Mouse (Mus musculus) cerebellum, adult 2 months (tissue): Measurements from ENCODE around the gene Foxp1. TPM values are rescaled to one million over a fixed set of nuclear protein-coding genes. Genes with fewer than 3 reads are reported as not detected.
A peak's percentile ranks its signal among the peaks of the same experiment; 100 is the strongest.

Experiments
- DNase-seq, 2 experiments: peaks; one replicate each; pipeline ENCODE4 v3.0.0; 2021
- H3K27ac ChIP-seq: fragments of 200-500 bp; 2 replicates; pipeline ENCODE4 v1.5.1; 2012; ENCODE audit warnings: low read length, control low read depth, inconsistent platforms; ENCODE audit not compliant: insufficient read depth
- H3K27me3 ChIP-seq: fragments of 200-500 bp; 2 replicates; pipeline ENCODE4 v1.6.1; 2012; ENCODE audit warnings: inconsistent platforms, mild to moderate bottlenecking, low read length, moderate library complexity; ENCODE audit not compliant: control insufficient read depth, insufficient read depth
- H3K4me1 ChIP-seq: fragments of 200-500 bp; 2 replicates; pipeline ENCODE4 v1.6.1; 2011; ENCODE audit warnings: low read length; ENCODE audit not compliant: control insufficient read depth, insufficient read depth
- H3K4me3 ChIP-seq: fragments of 200-500 bp; replicated peaks from 2 replicates; pipeline ENCODE3; 2011; ENCODE audit warnings: mild to moderate bottlenecking, low read depth, low read length, control low read depth; ENCODE audit not compliant: insufficient read depth
- CTCF ChIP-seq: fragments of 200-500 bp; IDR thresholded peaks from 2 replicates; pipeline ENCODE4 v1.5.1; 2011; ENCODE audit warnings: low read depth, mild to moderate bottlenecking, control low read depth, low read length, moderate library complexity, borderline replicate concordance; ENCODE audit not compliant: insufficient read depth
- POLR2A ChIP-seq: fragments of 200-500 bp; IDR thresholded peaks from 2 replicates; pipeline ENCODE4 v1.6.1; 2011; ENCODE audit warnings: low read length, control low read depth, borderline replicate concordance; ENCODE audit not compliant: insufficient read depth
- WGBS: fragments of 180-500 bp; shearing (Covaris S2); methylation state at CpG from one replicate; pipeline ENCODE4 v1.1.7; 2018; 5-methylcytosine and 5-hydroxymethylcytosine counted together
- polyA plus RNA-seq: library from polyadenylated mRNA; depleted of rRNA; stranded (reverse); fragments of >200 nt; gene quantifications from 2 replicates; pipeline ENCODE4 v1.2.3, GENCODE M21; 2012

Gene Foxp1
- polyA plus RNA-seq, 1 experiment, result 21.0 TPM

- Histone ChIP-seq H3K27ac (no peak overlapping the region), H3K4me1 (no peaks in the 10 kb centered on the region; the same call in 1 of the 2 replicates), H3K4me3 (no peak overlapping the region), H3K27me3 (no peaks in the 10 kb centered on the region)
- TF ChIP-seq CTCF (peak; percentile 33; the same call in 1 of the 2 replicates), POLR2A (no peak)
- peak; percentile 28 to 39 for DNase-seq
- 46% methylated on average over 2 of the region's 2 CpGs for WGBS
These were observed 137.4 kb downstream of the Foxp1 start for GRCm38 (mm10) chr6:99385059-99385604.

GRCm38 (mm10) chr6:99383846-99384472 lies 138.6 kb downstream of the Foxp1 start:
- H3K4me1 ChIP-seq, result no peaks in the 10 kb centered on the region; the same call in 1 of the 2 replicates
- 94% methylated on average over 4 of the region's 4 CpGs for WGBS
- no peak for TF ChIP-seq POLR2A
- no peak for TF ChIP-seq CTCF
- H3K4me3 ChIP-seq, result no peak overlapping the region
- no peak overlapping the region for H3K27ac ChIP-seq
- no peaks in the 10 kb centered on the region for H3K27me3 ChIP-seq
- no peak for DNase-seq

GRCm38 (mm10) chr6:99380146-99380545 lies 142.4 kb downstream of the Foxp1 start:
- Histone ChIP-seq H3K27me3 (no peaks in the 10 kb centered on the region), H3K4me3 (no peak overlapping the region), H3K27ac (no peak overlapping the region), H3K4me1 (peaks cover 14% of the 10 kb centered on the region)
- no peak for DNase-seq
- TF ChIP-seq POLR2A (no peak), CTCF (no peak)
- 91% methylated on average over 5 of the region's 5 CpGs for WGBS

- Histone ChIP-seq H3K4me1 (peaks cover 14% of the 10 kb centered on the region), H3K4me3 (no peak overlapping the region), H3K27me3 (no peaks in the 10 kb centered on the region), H3K27ac (no peak overlapping the region)
- no peak for DNase-seq
- TF ChIP-seq POLR2A, result no peak
- no peak for TF ChIP-seq CTCF
- 92% methylated on average over 7 of the region's 7 CpGs for WGBS
These were observed 143.4 kb downstream of the Foxp1 start for GRCm38 (mm10) chr6:99378997-99379710.

- no peak overlapping the region for H3K4me3 ChIP-seq
- H3K27me3 ChIP-seq, result no peaks in the 10 kb centered on the region
- 35% methylated on average over 4 of the region's 4 CpGs for WGBS
- peaks cover 14% of the 10 kb centered on the region for H3K4me1 ChIP-seq
- DNase-seq, result no peak
- no peak overlapping the region for H3K27ac ChIP-seq
- TF ChIP-seq POLR2A, result no peak
- no peak for TF ChIP-seq CTCF
These were observed 144.8 kb downstream of the Foxp1 start for GRCm38 (mm10) chr6:99377716-99378115.

GRCm38 (mm10) chr6:99377131-99377530 lies 145.4 kb downstream of the Foxp1 start:
- H3K27ac ChIP-seq, result no peak overlapping the region
- peaks cover 14% of the 10 kb centered on the region for H3K4me1 ChIP-seq
- 33% methylated on average over 2 of the region's 2 CpGs for WGBS
- H3K4me3 ChIP-seq, result no peak overlapping the region
- no peaks in the 10 kb centered on the region for H3K27me3 ChIP-seq
- peak; percentile 27 to 30 for DNase-seq
- TF ChIP-seq POLR2A (no peak), CTCF (no peak)

GRCm38 (mm10) chr6:99376721-99377120 lies 145.8 kb downstream of the Foxp1 start:
- WGBS, result 87% methylated on average over 8 of the region's 8 CpGs
- DNase-seq, result no peak
- H3K27me3 ChIP-seq, result no peaks in the 10 kb centered on the region
- H3K4me3 ChIP-seq, result no peak overlapping the region
- peaks cover 14% of the 10 kb centered on the region for H3K4me1 ChIP-seq
- TF ChIP-seq CTCF (no peak), POLR2A (no peak)
- H3K27ac ChIP-seq, result no peak overlapping the region
